Mouse (Mus musculus): ENCODE results near the gene Abhd13. TPM values are rescaled to one million over a fixed set of nuclear protein-coding genes. Genes with fewer than 3 reads are reported as not detected.

The Abhd13 gene
- polyA plus RNA-seq, 1 experiment from 2014 or later, result 12.2 TPM

DNA sequence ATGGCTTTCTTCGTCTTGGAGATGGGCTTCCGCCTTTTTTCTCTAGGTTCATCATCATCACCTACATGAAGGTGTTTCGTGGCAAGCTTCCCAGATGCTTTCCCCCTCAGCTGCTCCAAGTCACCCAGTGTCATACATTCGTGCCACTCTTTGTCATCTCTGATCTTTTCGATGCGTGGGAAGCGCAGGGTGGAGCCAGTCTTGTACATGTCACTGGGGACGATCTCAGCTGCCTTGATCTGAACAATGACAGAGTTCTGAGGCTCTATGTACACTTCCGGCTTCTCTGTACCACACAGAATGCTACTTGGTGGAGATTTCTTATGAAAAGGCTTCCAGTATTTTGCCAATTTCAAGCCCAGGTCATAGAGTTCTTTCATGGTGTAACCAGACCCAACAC, 5.6 kb upstream of the Abhd13 start:
- Histone ChIP-seq H3K4me1 (ENCODE audit: control insufficient read depth, insufficient read depth, low read length) (peaks cover 9% of the 10 kb centered on the region), H3K27me3 (ENCODE audit: control insufficient read depth, insufficient read depth, low read depth, low read length) (no peaks in the 10 kb centered on the region), H3K9ac (ENCODE audit: low read depth, low read length) (no peak overlapping the region), H3K4me3 (ENCODE audit: low read depth, low read length) (no peak overlapping the region), H3K9me3 (replicated peaks; ENCODE audit: control insufficient read depth, low read length, poor library complexity, severe bottlenecking) (no peaks in the 10 kb centered on the region), H3K27ac (ENCODE audit: low read length) (no peak overlapping the region), H3K36me3 (ENCODE audit: control insufficient read depth, insufficient read depth, low read length) (peaks cover 18% of the 10 kb centered on the region), H3K4me2 (ENCODE audit: low read length) (no peak overlapping the region)
- no peak for ATAC-seq
- 97% methylated on average over 9 of the region's 9 CpGs for WGBS

DNA sequence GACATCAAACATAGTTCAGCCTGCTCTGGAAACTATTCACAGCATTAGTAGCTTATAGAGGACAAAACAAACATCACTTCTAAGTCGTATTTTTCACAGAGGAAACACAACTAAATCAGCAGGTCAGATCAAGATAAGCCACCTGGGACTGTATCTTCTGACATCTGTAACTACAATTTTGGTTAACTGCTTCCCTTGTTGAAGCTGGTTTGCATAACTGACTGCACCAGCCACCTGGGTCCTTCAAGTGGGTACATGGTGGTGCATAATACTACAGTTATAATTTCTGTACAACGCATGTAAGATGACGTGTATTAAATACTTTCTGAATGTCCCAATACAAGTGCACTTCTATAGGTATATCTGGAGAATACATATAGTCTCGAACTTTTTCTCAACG, 2.2 kb upstream of the Abhd13 start:
- ATAC-seq, result no peak
- peak overlapping the region; percentile 81 for H3K4me3 ChIP-seq (ENCODE audit: low read depth, low read length)
- H3K27ac ChIP-seq (ENCODE audit: low read length), result no peak overlapping the region
- H3K36me3 ChIP-seq (ENCODE audit: control insufficient read depth, insufficient read depth, low read length), result peaks cover 18% of the 10 kb centered on the region
- H3K4me2 ChIP-seq (ENCODE audit: low read length), result peak overlapping the region; percentile 78
- 49% methylated on average over 5 of the region's 5 CpGs for WGBS
- no peaks in the 10 kb centered on the region for H3K9me3 ChIP-seq (replicated peaks; ENCODE audit: control insufficient read depth, low read length, poor library complexity, severe bottlenecking)
- peak overlapping the region; percentile 75; the same call in 1 of the 2 replicates for H3K9ac ChIP-seq (ENCODE audit: low read depth, low read length)
- H3K27me3 ChIP-seq (ENCODE audit: control insufficient read depth, insufficient read depth, low read depth, low read length), result no peaks in the 10 kb centered on the region
- H3K4me1 ChIP-seq (ENCODE audit: control insufficient read depth, insufficient read depth, low read length), result peaks cover 30% of the 10 kb centered on the region

DNA sequence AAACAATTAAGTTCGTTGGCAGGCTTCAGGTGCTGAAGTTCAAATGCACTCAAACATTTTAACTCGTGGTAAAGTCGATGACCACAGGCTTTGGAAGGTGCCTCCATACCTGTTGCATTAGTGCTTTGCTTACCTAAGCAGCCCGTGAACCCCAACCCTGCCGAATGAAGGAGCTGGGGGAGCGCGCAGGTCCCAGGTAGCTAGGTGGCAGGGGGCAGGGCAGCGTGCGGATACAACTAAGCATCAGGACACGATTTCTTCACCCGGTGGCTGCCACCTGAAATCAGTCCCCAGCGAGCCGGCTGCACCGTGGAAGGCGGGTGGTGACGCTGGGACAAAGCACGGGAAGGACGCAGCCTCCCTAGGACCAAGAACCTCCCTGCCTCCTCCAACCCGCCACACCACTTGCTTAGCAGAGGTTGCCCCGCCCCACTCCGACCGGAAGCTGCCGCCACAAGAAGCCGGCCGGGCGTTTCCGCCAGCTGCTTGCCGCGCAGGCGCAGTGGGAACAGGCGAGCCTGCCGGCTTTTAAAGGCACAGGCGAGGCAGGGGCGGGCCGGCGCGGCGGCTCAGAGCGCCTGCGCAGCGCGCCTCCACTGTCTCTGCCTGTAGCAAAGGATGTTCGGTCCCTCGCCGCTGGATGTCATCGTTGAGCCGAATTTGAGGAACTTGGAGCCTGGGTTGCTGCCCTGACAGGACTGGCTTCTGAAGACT, 1.5 kb upstream of the Abhd13 start:
- peak; percentile 96 for ATAC-seq
- H3K27ac ChIP-seq (ENCODE audit: low read length), result peak overlapping the region; percentile 69
- peaks cover 30% of the 10 kb centered on the region for H3K4me1 ChIP-seq (ENCODE audit: control insufficient read depth, insufficient read depth, low read length)
- H3K9me3 ChIP-seq (replicated peaks; ENCODE audit: control insufficient read depth, low read length, poor library complexity, severe bottlenecking), result no peaks in the 10 kb centered on the region
- peak overlapping the region; percentile 81 for H3K4me3 ChIP-seq (ENCODE audit: low read depth, low read length)
- H3K4me2 ChIP-seq (ENCODE audit: low read length), result peak overlapping the region; percentile 78
- no peaks in the 10 kb centered on the region for H3K27me3 ChIP-seq (ENCODE audit: control insufficient read depth, insufficient read depth, low read depth, low read length)
- WGBS, result under 1% methylated on average over 47 of the region's 47 CpGs
- peaks cover 18% of the 10 kb centered on the region for H3K36me3 ChIP-seq (ENCODE audit: control insufficient read depth, insufficient read depth, low read length)
- peak overlapping the region; percentile 75 for H3K9ac ChIP-seq (ENCODE audit: low read depth, low read length)

DNA sequence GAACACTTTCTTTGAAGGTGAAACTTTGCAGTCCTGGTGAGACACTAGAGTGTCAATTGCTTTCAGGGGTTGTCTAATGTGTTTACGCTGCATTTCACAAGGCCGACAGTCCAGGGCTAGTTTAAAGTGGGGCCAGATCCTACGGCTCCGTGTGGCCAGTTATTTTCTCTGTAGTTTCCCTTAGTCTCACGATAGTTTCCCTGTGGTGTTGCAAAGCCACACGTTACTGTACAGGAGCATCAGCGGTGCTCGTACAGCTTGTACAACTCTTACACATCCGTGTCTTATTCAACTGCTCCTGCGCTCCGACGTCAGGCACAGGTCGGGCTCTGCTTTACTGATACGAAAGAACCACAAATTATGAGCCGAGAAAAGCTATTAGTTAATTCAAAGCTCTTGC, 491 bp upstream of the Abhd13 start:
- WGBS, result 54% methylated on average over 15 of the region's 15 CpGs
- peak; percentile 1; the same call in 1 of the 2 replicates for ATAC-seq
- Histone ChIP-seq H3K4me3 (ENCODE audit: low read depth, low read length) (peak overlapping the region; percentile 67), H3K4me1 (ENCODE audit: control insufficient read depth, insufficient read depth, low read length) (peaks cover 30% of the 10 kb centered on the region), H3K27me3 (ENCODE audit: control insufficient read depth, insufficient read depth, low read depth, low read length) (no peaks in the 10 kb centered on the region), H3K9me3 (replicated peaks; ENCODE audit: control insufficient read depth, low read length, poor library complexity, severe bottlenecking) (no peaks in the 10 kb centered on the region), H3K4me2 (ENCODE audit: low read length) (peak overlapping the region; percentile 58), H3K27ac (ENCODE audit: low read length) (peak overlapping the region; percentile 47; the same call in 1 of the 2 replicates), H3K9ac (ENCODE audit: low read depth, low read length) (peak overlapping the region; percentile 43; the same call in 1 of the 2 replicates), H3K36me3 (ENCODE audit: control insufficient read depth, insufficient read depth, low read length) (peaks cover 12% of the 10 kb centered on the region)

DNA sequence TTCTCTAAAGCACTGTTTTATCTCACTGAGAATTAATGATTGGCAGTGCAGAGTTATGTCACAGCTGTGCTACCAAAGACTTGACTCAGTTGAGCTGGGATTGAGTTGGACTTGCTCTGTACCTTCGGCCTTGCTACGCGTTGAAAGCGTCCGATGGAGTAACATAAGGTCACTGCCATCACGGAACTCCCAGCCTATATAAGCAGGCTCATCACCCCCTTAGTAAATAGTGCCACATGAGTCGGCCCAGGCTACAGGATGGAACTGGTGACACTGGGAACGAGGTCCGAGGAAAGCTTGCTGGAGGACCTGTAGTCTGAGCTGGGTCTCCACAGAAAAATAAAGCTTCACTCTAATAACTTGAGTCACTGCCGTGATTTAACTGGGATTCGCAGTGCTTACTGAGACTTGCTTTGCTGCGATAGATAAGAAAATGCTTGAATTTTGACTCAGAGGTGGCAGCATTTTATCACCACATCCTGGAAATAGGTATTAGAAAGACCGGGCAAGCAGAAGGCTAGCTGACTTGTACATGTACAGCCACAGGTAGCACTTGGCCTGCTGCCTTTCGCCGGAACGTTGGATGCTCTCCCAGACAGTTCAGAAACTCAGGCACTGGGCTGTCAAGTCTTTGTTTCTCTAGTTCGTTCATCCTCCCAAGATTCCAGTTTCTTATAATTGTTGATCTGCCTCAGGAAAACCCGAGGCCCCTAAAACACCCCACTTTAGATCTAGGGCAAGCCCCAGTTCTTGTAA, 1.1 kb downstream of the Abhd13 start:
- Histone ChIP-seq H3K36me3 (ENCODE audit: control insufficient read depth, insufficient read depth, low read length) (no peaks in the 10 kb centered on the region), H3K9ac (ENCODE audit: low read depth, low read length) (peak overlapping the region; percentile 91), H3K9me3 (replicated peaks; ENCODE audit: control insufficient read depth, low read length, poor library complexity, severe bottlenecking) (no peaks in the 10 kb centered on the region), H3K4me3 (ENCODE audit: low read depth, low read length) (peak overlapping the region; percentile 67), H3K4me2 (ENCODE audit: low read length) (peak overlapping the region; percentile 58), H3K4me1 (ENCODE audit: control insufficient read depth, insufficient read depth, low read length) (peaks cover 30% of the 10 kb centered on the region), H3K27me3 (ENCODE audit: control insufficient read depth, insufficient read depth, low read depth, low read length) (no peaks in the 10 kb centered on the region), H3K27ac (ENCODE audit: low read length) (no peak overlapping the region)
- 62% methylated on average over 18 of the region's 18 CpGs for WGBS
- no peak for ATAC-seq

DNA sequence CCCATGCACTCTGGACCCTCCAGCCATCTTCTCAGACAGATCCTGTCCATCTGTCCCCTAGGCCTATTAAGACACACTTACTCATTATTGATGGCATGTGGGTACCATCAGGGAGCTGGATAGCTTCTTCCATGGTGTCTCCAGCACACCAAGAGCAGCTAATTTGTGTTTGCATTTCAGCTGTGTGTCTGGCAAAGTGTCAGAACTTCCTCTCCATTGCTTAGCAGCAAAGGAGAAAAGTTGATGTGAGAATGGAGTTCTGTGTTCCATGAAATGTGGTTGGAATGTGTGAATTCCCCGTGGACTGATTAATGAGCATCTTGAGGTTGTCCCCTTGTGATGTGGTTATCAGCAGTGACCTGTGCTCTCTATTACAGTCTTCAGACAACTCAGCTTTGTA, 2.2 kb downstream of the Abhd13 start:
- H3K36me3 ChIP-seq (ENCODE audit: control insufficient read depth, insufficient read depth, low read length), result no peaks in the 10 kb centered on the region
- WGBS, result 86% methylated on average over 1 of the region's 1 CpGs
- no peak overlapping the region for H3K27ac ChIP-seq (ENCODE audit: low read length)
- H3K4me2 ChIP-seq (ENCODE audit: low read length), result no peak overlapping the region
- ATAC-seq, result no peak
- H3K9me3 ChIP-seq (replicated peaks; ENCODE audit: control insufficient read depth, low read length, poor library complexity, severe bottlenecking), result no peaks in the 10 kb centered on the region
- no peak overlapping the region for H3K4me3 ChIP-seq (ENCODE audit: low read depth, low read length)
- H3K4me1 ChIP-seq (ENCODE audit: control insufficient read depth, insufficient read depth, low read length), result peaks cover 30% of the 10 kb centered on the region
- no peaks in the 10 kb centered on the region for H3K27me3 ChIP-seq (ENCODE audit: control insufficient read depth, insufficient read depth, low read depth, low read length)
- no peak overlapping the region for H3K9ac ChIP-seq (ENCODE audit: low read depth, low read length)

DNA sequence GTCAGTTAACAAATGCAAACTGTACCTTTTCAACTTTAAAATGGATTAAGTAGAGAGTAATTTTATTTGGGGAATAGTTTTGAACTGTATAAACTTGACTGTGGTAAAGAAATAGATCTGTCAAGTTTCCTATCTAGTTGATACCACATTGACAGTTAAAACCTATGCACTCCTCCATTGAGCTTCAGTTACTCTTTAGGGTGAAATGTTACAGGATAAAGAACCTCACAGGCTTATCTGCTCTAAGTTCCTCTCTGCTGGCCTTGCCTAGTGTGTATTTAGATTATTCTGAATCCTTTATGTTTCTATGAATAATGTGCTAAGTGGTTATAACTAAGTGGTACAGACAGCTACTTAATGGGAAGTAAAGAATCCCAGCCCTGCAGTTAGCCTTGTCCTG, 2.7 kb downstream of the Abhd13 start:
- H3K36me3 ChIP-seq (ENCODE audit: control insufficient read depth, insufficient read depth, low read length), result no peaks in the 10 kb centered on the region
- no peaks in the 10 kb centered on the region for H3K27me3 ChIP-seq (ENCODE audit: control insufficient read depth, insufficient read depth, low read depth, low read length)
- no peak overlapping the region for H3K27ac ChIP-seq (ENCODE audit: low read length)
- H3K9me3 ChIP-seq (replicated peaks; ENCODE audit: control insufficient read depth, low read length, poor library complexity, severe bottlenecking), result no peaks in the 10 kb centered on the region
- H3K4me1 ChIP-seq (ENCODE audit: control insufficient read depth, insufficient read depth, low read length), result peaks cover 26% of the 10 kb centered on the region
- no peak for ATAC-seq
- H3K9ac ChIP-seq (ENCODE audit: low read depth, low read length), result no peak overlapping the region
- H3K4me3 ChIP-seq (ENCODE audit: low read depth, low read length), result no peak overlapping the region
- no peak overlapping the region for H3K4me2 ChIP-seq (ENCODE audit: low read length)

DNA sequence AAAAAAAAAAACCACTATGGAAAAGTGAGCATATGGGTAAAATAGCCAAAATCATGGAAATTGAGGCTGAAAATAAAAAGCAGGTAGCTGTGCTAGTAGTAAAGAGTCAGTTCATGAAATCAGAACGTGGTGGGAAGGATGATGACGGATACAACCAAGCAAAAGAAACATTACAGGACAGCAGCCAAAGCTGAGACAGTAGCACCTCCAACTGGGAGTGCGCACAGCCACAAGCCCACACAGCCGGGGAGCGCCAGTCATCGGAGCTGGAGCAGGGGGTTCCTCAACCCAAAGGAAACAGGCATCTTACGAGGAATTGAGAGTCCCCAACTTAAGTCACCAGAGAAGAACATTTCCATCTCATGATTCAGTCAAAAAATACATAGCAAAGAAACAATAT, 26.6 kb downstream of the Abhd13 start:
- H3K9me3 ChIP-seq (replicated peaks; ENCODE audit: control insufficient read depth, low read length, poor library complexity, severe bottlenecking), result no peaks in the 10 kb centered on the region
- WGBS, result 81% methylated on average over 7 of the region's 7 CpGs
- no peak overlapping the region for H3K27ac ChIP-seq (ENCODE audit: low read length)
- H3K4me3 ChIP-seq (ENCODE audit: low read depth, low read length), result no peak overlapping the region
- no peak overlapping the region for H3K4me2 ChIP-seq (ENCODE audit: low read length)
- no peaks in the 10 kb centered on the region for H3K36me3 ChIP-seq (ENCODE audit: control insufficient read depth, insufficient read depth, low read length)
- no peak overlapping the region for H3K9ac ChIP-seq (ENCODE audit: low read depth, low read length)
- no peak for ATAC-seq
- peaks cover 4% of the 10 kb centered on the region; the same call in 1 of the 2 replicates for H3K4me1 ChIP-seq (ENCODE audit: control insufficient read depth, insufficient read depth, low read length)
- peaks cover 4% of the 10 kb centered on the region; the same call in 1 of the 2 replicates for H3K27me3 ChIP-seq (ENCODE audit: control insufficient read depth, insufficient read depth, low read depth, low read length)

Data from midbrain, embryonic 16.5 days (tissue).